Mouse (Mus musculus) kidney, embryonic 16.5 days (tissue): ENCODE data around the gene Khk. TPM values are rescaled to one million over a fixed set of nuclear protein-coding genes. Genes with fewer than 3 reads are reported as not detected.
"Not testable (repeated sequence)": the region's sequence is repeated elsewhere in the genome, so short reads cannot be mapped to it uniquely, and the experiment has no call there.

Experiments
- ATAC-seq: fragments of 200-750 bp; cut with Nextera tagmentation; 2 replicates; pipeline ENCODE4 v1.8.0; 2017; ENCODE audit warnings: moderate TSS enrichment; ENCODE audit not compliant: low FRiP score, low TSS enrichment
- H3K27ac ChIP-seq: fragments of 300-500 bp; sonication (generic); 2 replicates; pipeline ENCODE4 v1.5.1; 2014; ENCODE audit warnings: low read length
- H3K27me3 ChIP-seq: fragments of 300-500 bp; sonication (generic); 2 replicates; pipeline ENCODE4 v1.6.1; 2014; ENCODE audit warnings: low read length, control low read depth, mixed read lengths; ENCODE audit not compliant: insufficient read depth
- H3K36me3 ChIP-seq: fragments of 300-500 bp; sonication (generic); 2 replicates; pipeline ENCODE4 v1.6.1; 2014; ENCODE audit warnings: low read length, control low read depth, mixed read lengths; ENCODE audit not compliant: insufficient read depth
- H3K4me1 ChIP-seq: fragments of 300-500 bp; sonication (generic); 2 replicates; pipeline ENCODE4 v1.6.1; 2014; ENCODE audit warnings: low read length, control low read depth, mixed read lengths; ENCODE audit not compliant: insufficient read depth
- H3K4me2 ChIP-seq: fragments of 300-500 bp; sonication (generic); replicated peaks from 2 replicates; pipeline ENCODE4 v1.6.1; 2014; ENCODE audit warnings: low read depth, low read length
- H3K4me3 ChIP-seq: fragments of 300-500 bp; sonication (generic); 2 replicates; pipeline ENCODE4 v1.5.1; 2014; ENCODE audit warnings: mild to moderate bottlenecking, low read length
- H3K9ac ChIP-seq: fragments of 300-500 bp; sonication (generic); replicated peaks from 2 replicates; pipeline ENCODE4 v1.6.1; 2014; ENCODE audit warnings: low read length
- H3K9me3 ChIP-seq: fragments of 300-500 bp; sonication (generic); 2 replicates; pipeline ENCODE4 v1.6.1; 2016; ENCODE audit warnings: low read length, control low read depth
- WGBS: fragments of 180-500 bp; shearing (Covaris S2); extraction: QIAGEN DNeasy Blood & Tissue Kit; methylation state at CpG from one replicate; pipeline ENCODE4 v1.1.7; 2014; 5-methylcytosine and 5-hydroxymethylcytosine counted together
- polyA plus RNA-seq: library from polyadenylated mRNA; unstranded; fragments of >200 nt; fragmentation: Nextera tagmentation; extraction: Ambion mirVana; gene quantifications from 2 replicates; pipeline ENCODE4 v1.2.1, GENCODE M21; 2015

Khk gene
- polyA plus RNA-seq = 38.8 and 41.4 TPM in 2 replicates

GRCm38 (mm10) chr5:30921256-30922033, at the start of gene Khk:
Gene Khk, plus strand, starts transcription at chr5:30921431.
- peak within 1 kb of the TSS; percentile 74 for H3K9ac ChIP-seq
- peaks cover 27% of the 10 kb centered on the region for H3K4me1 ChIP-seq
- peak within 1 kb of the TSS; percentile 66 for H3K4me3 ChIP-seq
- peak within 1 kb of the TSS; percentile 94 for H3K27ac ChIP-seq
- peaks cover 34% of the 10 kb centered on the region for H3K36me3 ChIP-seq
- no peaks in the 10 kb centered on the region for H3K9me3 ChIP-seq
- H3K4me2 ChIP-seq = peak within 1 kb of the TSS; percentile 82
- H3K27me3 ChIP-seq = no peaks in the 10 kb centered on the region
- ATAC-seq = peak; percentile 86
- 1% methylated on average over 36 of the region's 40 CpGs for WGBS

GRCm38 (mm10) chr5:30872574-30872973, 48.7 kb upstream of the Khk start:
- Histone ChIP-seq H3K9me3 (no peaks in the 10 kb centered on the region), H3K36me3 (peaks cover 65% of the 10 kb centered on the region), H3K27me3 (no peaks in the 10 kb centered on the region), H3K4me3 (no peak overlapping the region), H3K4me2 (no peak overlapping the region), H3K27ac (no peak overlapping the region), H3K4me1 (peaks cover 11% of the 10 kb centered on the region), H3K9ac (no peak overlapping the region)
- WGBS = 93% methylated on average over 9 of the region's 9 CpGs
- ATAC-seq = no peak

DNA sequence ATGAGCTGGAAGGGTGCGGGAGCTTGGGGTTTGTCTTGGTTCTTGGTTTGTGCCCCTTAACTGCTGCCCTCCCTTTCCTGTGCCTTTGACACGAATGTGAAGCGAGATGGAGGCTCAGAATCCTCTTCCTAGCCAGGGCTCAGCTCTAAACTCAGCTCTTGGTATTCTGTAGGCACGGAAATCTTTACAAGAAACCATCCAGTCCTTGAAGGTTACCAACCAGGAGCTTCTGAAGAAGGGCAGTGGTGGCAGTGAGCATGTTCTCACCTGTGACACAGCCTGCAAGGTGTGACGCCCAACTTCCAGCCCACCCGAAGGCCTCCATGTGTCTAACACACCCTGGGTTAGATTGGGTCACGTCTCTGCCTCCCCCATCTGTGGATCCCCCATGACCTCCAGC, 46.9 kb upstream of the Khk start:
- Histone ChIP-seq H3K4me3 (no peak overlapping the region), H3K27ac (no peak overlapping the region), H3K36me3 (peaks cover 66% of the 10 kb centered on the region), H3K4me1 (peaks cover 8% of the 10 kb centered on the region), H3K27me3 (no peaks in the 10 kb centered on the region), H3K9me3 (no peaks in the 10 kb centered on the region), H3K4me2 (no peak overlapping the region), H3K9ac (no peak overlapping the region)
- no peak for ATAC-seq
- WGBS = 92% methylated on average over 7 of the region's 7 CpGs

DNA sequence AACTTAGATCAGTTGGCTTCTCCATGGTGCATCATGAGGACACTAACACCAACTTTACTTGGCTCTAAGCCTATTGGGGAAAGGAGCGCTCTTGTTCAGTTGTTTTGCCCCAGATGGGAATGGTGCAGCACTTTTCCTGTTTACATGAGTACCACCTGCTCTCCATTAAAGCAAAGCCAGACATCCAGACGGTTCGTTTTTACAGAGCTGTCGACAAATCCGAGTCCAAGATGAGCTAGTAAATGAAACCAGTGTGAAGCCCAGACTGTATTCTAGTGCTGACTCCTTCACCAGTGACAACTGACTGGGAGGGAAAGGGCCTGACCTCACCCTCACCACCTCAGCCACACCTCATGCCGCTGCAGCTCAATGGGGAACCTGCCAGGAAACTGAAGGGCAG, 42.6 kb upstream of the Khk start:
- Histone ChIP-seq H3K27me3 (no peaks in the 10 kb centered on the region), H3K4me3 (no peak overlapping the region), H3K27ac (no peak overlapping the region), H3K4me2 (no peak overlapping the region), H3K9ac (0 out of 2 replicates have a peak overlapping the region, but pooled peaks have one; percentile 11), H3K9me3 (no peaks in the 10 kb centered on the region), H3K4me1 (no peaks in the 10 kb centered on the region), H3K36me3 (peaks cover 39% of the 10 kb centered on the region)
- no peak for ATAC-seq
- WGBS = 45% methylated on average over 6 of the region's 6 CpGs

DNA sequence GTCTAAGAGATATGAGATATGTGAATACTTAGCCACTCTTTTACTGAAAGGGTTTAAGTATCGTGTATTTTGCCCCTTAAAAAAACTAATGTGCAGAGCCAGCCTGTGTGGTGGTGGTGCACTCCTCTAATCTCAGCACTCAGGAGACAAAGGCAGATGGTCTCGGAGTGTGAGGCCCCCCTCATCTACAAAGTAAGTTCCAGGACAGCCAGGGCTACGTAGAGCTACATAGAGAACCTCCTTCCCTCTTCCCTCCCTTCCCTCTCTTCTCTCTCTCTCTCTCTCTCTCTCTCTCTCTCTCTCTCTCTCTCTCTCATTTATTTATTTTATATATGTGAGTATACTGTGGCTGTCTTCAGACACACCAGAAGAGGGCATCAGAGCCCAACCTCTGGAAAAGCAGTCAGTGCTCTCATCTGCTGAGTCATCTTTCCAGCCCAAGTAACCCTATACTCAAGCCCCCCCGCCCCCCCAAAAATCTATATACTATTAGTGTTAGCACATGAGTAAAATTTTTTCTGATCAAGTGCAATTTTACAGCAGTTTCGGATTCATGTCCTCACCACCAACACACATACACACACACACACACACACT, 41.8 kb upstream of the Khk start:
- peaks cover 31% of the 10 kb centered on the region for H3K36me3 ChIP-seq
- H3K9ac ChIP-seq = no peak overlapping the region
- H3K4me1 ChIP-seq = no peaks in the 10 kb centered on the region
- no peaks in the 10 kb centered on the region for H3K27me3 ChIP-seq
- H3K9me3 ChIP-seq = no peaks in the 10 kb centered on the region
- no peak overlapping the region for H3K4me3 ChIP-seq
- 0 out of 2 replicates have a peak, but pooled peaks have one; percentile 20 for ATAC-seq
- H3K27ac ChIP-seq = no peak overlapping the region
- no peak overlapping the region for H3K4me2 ChIP-seq
- WGBS = 68% methylated on average over 5 of the region's 5 CpGs

GRCm38 (mm10) chr5:30881839-30882238, 39.4 kb upstream of the Khk start:
- not testable (repeated sequence) for H3K9ac ChIP-seq, H3K4me2 ChIP-seq, H3K9me3 ChIP-seq, H3K4me3 ChIP-seq, H3K27me3 ChIP-seq, H3K36me3 ChIP-seq, ATAC-seq, H3K4me1 ChIP-seq, H3K27ac ChIP-seq
- 77% methylated on average over 4 of the region's 4 CpGs for WGBS

DNA sequence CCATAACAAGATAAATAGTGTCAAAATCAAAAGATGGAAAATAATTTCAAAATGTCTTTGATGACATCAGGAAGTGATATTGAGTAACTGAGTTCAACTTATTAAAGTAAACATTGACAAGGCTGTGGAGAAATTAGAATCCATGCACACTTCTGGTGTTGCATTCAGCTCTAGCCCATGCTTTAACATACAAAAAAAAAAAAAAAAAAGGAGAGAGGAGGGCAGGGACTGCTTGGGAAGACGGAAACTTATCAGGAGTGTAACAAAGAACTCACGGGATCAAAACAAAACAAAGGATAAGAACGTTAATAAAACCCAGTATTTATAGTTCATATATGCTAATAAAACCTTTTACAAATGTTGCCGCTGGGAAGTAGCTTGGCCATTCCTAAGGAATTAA, 35.0 kb upstream of the Khk start:
- 47% methylated on average over 4 of the region's 4 CpGs for WGBS
- Histone ChIP-seq H3K4me2 (peak overlapping the region; percentile 82), H3K9ac (no peak overlapping the region), H3K27ac (no peak overlapping the region), H3K36me3 (peaks cover 1% of the 10 kb centered on the region; the same call in 1 of the 2 replicates), H3K4me3 (no peak overlapping the region; the same call in 1 of the 2 replicates), H3K4me1 (peaks cover 24% of the 10 kb centered on the region), H3K9me3 (no peaks in the 10 kb centered on the region), H3K27me3 (no peaks in the 10 kb centered on the region)
- no peak for ATAC-seq

DNA sequence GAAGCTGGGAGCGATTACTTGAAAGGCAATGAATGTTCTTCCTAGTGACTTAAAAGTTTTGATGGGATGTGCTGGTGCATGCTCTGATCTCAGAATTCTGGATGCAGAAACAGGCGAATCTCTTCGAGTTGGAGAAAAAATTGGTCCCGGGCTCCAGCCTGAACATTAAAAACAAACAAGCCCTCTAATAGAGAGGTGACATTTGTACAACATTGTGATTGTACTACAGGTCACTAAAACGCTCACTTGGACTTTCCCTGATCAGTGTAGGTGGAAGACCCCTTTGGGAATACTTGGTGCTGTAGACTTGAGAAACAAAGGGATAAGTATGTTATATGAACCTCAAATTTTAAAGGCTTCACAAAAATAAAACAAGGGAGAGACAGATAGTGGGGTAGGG, 34.5 kb upstream of the Khk start:
- WGBS = 29% methylated on average over 5 of the region's 5 CpGs
- H3K36me3 ChIP-seq = peaks cover 6% of the 10 kb centered on the region; the same call in 1 of the 2 replicates
- ATAC-seq = no peak

GRCm38 (mm10) chr5:30887331-30887761, 33.9 kb upstream of the Khk start:
- peak overlapping the region; percentile 82 for H3K4me2 ChIP-seq
- peak overlapping the region; percentile 99 for H3K27ac ChIP-seq
- under 1% methylated on average over 19 of the region's 19 CpGs for WGBS
- peaks cover 24% of the 10 kb centered on the region for H3K4me1 ChIP-seq
- peak overlapping the region; percentile 78 for H3K4me3 ChIP-seq
- no peaks in the 10 kb centered on the region for H3K9me3 ChIP-seq
- peak overlapping the region; percentile 72 for H3K9ac ChIP-seq
- H3K27me3 ChIP-seq = no peaks in the 10 kb centered on the region
- ATAC-seq = peak; percentile 55
- peaks cover 12% of the 10 kb centered on the region; the same call in 1 of the 2 replicates for H3K36me3 ChIP-seq

More for the DNA sequence above, 34.5 kb upstream of the Khk start:
- Histone ChIP-seq H3K27ac (peak overlapping the region; percentile 99), H3K4me3 (peak overlapping the region; percentile 78), H3K4me1 (peaks cover 24% of the 10 kb centered on the region), H3K4me2 (peak overlapping the region; percentile 82), H3K9me3 (no peaks in the 10 kb centered on the region), H3K27me3 (no peaks in the 10 kb centered on the region), H3K9ac (peak overlapping the region; percentile 72)
